ENCODE assay signal across 16 mouse cellular contexts in genomic region chr5:138552718-138553117, GRCm38 (mm10). TPM values are rescaled to one million over a fixed set of nuclear protein-coding genes. Genes with fewer than 3 reads are reported as not detected.
DNase-seq lines count a peak whose midpoint lies in the region; ATAC-seq and TF ChIP-seq lines count a peak whose summit lies in the region.
"Had no signal": no experiment of that assay in that cellular context is flagged by ENCODE, and none has a peak within 500 bp of the region (broad histone marks: within the 10 kb centered on the region; RNA-seq: fewer than 3 reads in every experiment).

No protein-coding gene starts in this region.

- TF ChIP-seq CTCF in liver, adult 2 months (IDR thresholded peaks at IDR 0.05; ENCODE audit: low read depth, low read length) = peak; percentile 4; the same call in 1 of the 2 replicates
- no peak; the same call in 1 of the 2 replicates for TF ChIP-seq CTCF in left cerebral cortex, adult 2 months (IDR thresholded peaks at IDR 0.05)

- no peak overlapping the region for H3K4me3 ChIP-seq in liver, adult 2 months (ENCODE audit: insufficient read depth, low read depth, low read length)
- no peak overlapping the region for H3K4me3 ChIP-seq in liver, embryonic 12.5 days
- no peak overlapping the region for H3K4me3 ChIP-seq in embryonic facial prominence, embryonic 14.5 days (ENCODE audit: low read depth, low read length)
- no peak overlapping the region for H3K4me3 ChIP-seq in left cerebral cortex, adult 2 months
- H3K4me3 ChIP-seq: neural tube, embryonic 12.5 days had no signal

- H3K36me3 ChIP-seq in liver, adult 2 months (ENCODE audit: control insufficient read depth, insufficient read depth, low read length) = no peaks in the 10 kb centered on the region
- no peaks in the 10 kb centered on the region for H3K36me3 ChIP-seq in liver, embryonic 12.5 days
- no peaks in the 10 kb centered on the region for H3K36me3 ChIP-seq in embryonic facial prominence, embryonic 14.5 days (ENCODE audit: control insufficient read depth, insufficient read depth, low read length)
- H3K36me3 ChIP-seq: neural tube, embryonic 12.5 days had no signal

- H3K27ac ChIP-seq in liver, adult 2 months (replicated peaks; ENCODE audit: insufficient read depth, low read depth, low read length) = no peak overlapping the region
- no peak overlapping the region for H3K27ac ChIP-seq in liver, embryonic 12.5 days
- no peak overlapping the region for H3K27ac ChIP-seq in embryonic facial prominence, embryonic 14.5 days (replicated peaks; ENCODE audit: low read depth, low read length)
- H3K27ac ChIP-seq in left cerebral cortex, adult 2 months = no peak overlapping the region
- H3K27ac ChIP-seq: neural tube, embryonic 12.5 days had no signal

- no peak overlapping the region for H3K4me2 ChIP-seq in liver, embryonic 12.5 days
- no peak overlapping the region for H3K4me2 ChIP-seq in embryonic facial prominence, embryonic 14.5 days (ENCODE audit: low read depth, low read length)
- H3K4me2 ChIP-seq: heart, embryonic 11.5 days; neural tube, embryonic 12.5 days had no signal

- no peaks in the 10 kb centered on the region for H3K9me3 ChIP-seq in liver, embryonic 12.5 days (replicated peaks)
- no peaks in the 10 kb centered on the region for H3K9me3 ChIP-seq in embryonic facial prominence, embryonic 14.5 days (ENCODE audit: control insufficient read depth, low read length)
- H3K9me3 ChIP-seq: neural tube, embryonic 12.5 days had no signal

- H3K9ac ChIP-seq in liver, adult 2 months (ENCODE audit: low read depth, low read length) = no peak overlapping the region
- H3K9ac ChIP-seq in liver, embryonic 12.5 days = no peak overlapping the region
- H3K9ac ChIP-seq in embryonic facial prominence, embryonic 14.5 days (ENCODE audit: low read depth, low read length) = no peak overlapping the region
- H3K9ac ChIP-seq: neural tube, embryonic 12.5 days had no signal

- TF ChIP-seq POLR2A in liver, adult 2 months (IDR thresholded peaks at IDR 0.05; ENCODE audit: extremely low read depth, insufficient read depth, low read length) = no peak

- DNase-seq in liver, adult 2 months (ENCODE audit: extremely low read depth, low read depth, low spot score) = no peak
- DNase-seq in A20 (ENCODE audit: low read depth, low spot score) (peak; percentile 23), ES-CJ7 (ENCODE audit: low read depth, low spot score) (peak; percentile 58)
- peak; percentile 10 for DNase-seq in embryonic facial prominence, embryonic 14.5 days (ENCODE audit: low spot score)
- DNase-seq in yolk sac, embryonic 10.5 days (ENCODE audit: low spot score) = no peak
- no peak for DNase-seq in left cerebral cortex, adult 2 months (ENCODE audit: extremely low spot score in 1 of 2, low spot score in 2 of 2)
- DNase-seq in left cerebral cortex, postnatal 36 days (ENCODE audit: low spot score in 2 of 2) = no peak
- DNase-seq: cerebellum, adult 8-10 months; spleen, adult 18-20 months had no signal

- no peaks in the 10 kb centered on the region for H3K4me1 ChIP-seq in liver, adult 2 months (ENCODE audit: control insufficient read depth, insufficient read depth, low read length)
- H3K4me1 ChIP-seq in liver, embryonic 12.5 days = no peaks in the 10 kb centered on the region
- H3K4me1 ChIP-seq in embryonic facial prominence, embryonic 14.5 days (ENCODE audit: control insufficient read depth, insufficient read depth, low read length) = no peaks in the 10 kb centered on the region
- H3K4me1 ChIP-seq: neural tube, embryonic 12.5 days had no signal

- intact Hi-C loops in left cerebral cortex, adult 2 months (cut with DNase I) = no loop called here
- intact Hi-C loops in left cerebral cortex, postnatal 36 days (cut with DNase I) = no loop called here

- H3K27me3 ChIP-seq in liver, adult 2 months (ENCODE audit: control insufficient read depth, insufficient read depth, low read length) = no peaks in the 10 kb centered on the region
- H3K27me3 ChIP-seq in liver, embryonic 12.5 days (replicated peaks) = no peaks in the 10 kb centered on the region
- H3K27me3 ChIP-seq in embryonic facial prominence, embryonic 14.5 days (replicated peaks; ENCODE audit: control insufficient read depth, insufficient read depth, low read length) = no peaks in the 10 kb centered on the region
- H3K27me3 ChIP-seq: neural tube, embryonic 12.5 days had no signal

- 55% methylated on average over 1 of the region's 1 CpGs for WGBS in liver, adult 2 months
- 29% methylated on average over 1 of the region's 1 CpGs for WGBS in liver, embryonic 12.5 days (ENCODE audit: insufficient replicate concordance)
- WGBS in embryonic facial prominence, embryonic 14.5 days = 66% methylated on average over 1 of the region's 1 CpGs

- no peaks in the 10 kb centered on the region for H3K79me2 ChIP-seq in liver, adult 2 months (ENCODE audit: control insufficient read depth, insufficient read depth, low read length)

- no peak for ATAC-seq in liver, embryonic 12.5 days
- no peak for ATAC-seq in embryonic facial prominence, embryonic 14.5 days (ENCODE audit: low read depth)

RNA-seq across cellular contexts. Expression of gene 1700123K08Rik, which starts 11.8 kb away (rescaled TPM):
- not detected in 2 replicates for total RNA-seq in liver, adult 2 months (2014; rRNA removed)
- not detected in 2 replicates for polyA plus RNA-seq in liver, adult 2 months (2012; rRNA removed)
- polyA plus RNA-seq in liver, embryonic 12.5 days (2016; fragmentation: Nextera tagmentation; extraction: Ambion mirVana) = not detected in 2 replicates
- polyA plus RNA-seq in embryonic facial prominence, embryonic 14.5 days (2014; fragmentation: Nextera tagmentation; extraction: Ambion mirVana) = not detected in 2 replicates
- total RNA-seq in left cerebral cortex, adult 2 months (2021) = not detected
- not detected for total RNA-seq in left cerebral cortex, postnatal 36 days (2021)
- total RNA-seq: adrenal gland, adult 18-20 months; layer of hippocampus, postnatal 14 days had no signal
- polyA plus RNA-seq: heart, embryonic 11.5 days; intestine, embryonic 14.5 days; lung, embryonic 16.5 days; neural tube, embryonic 12.5 days had no signal

Comparison
In these comparisons a context has a peak if more than half of its experiments do, and no peak if none do; other contexts are left out.
1. DNase-seq: peak in A20 (single experiment), ES-CJ7 (single experiment) and embryonic facial prominence, embryonic 14.5 days (single experiment); none in liver, adult 2 months (single experiment), yolk sac, embryonic 10.5 days (single experiment), left cerebral cortex, adult 2 months (0 of 2) and left cerebral cortex, postnatal 36 days (0 of 2).